Mouse (Mus musculus): ENCODE results near the gene Knop1. TPM values are rescaled to one million over a fixed set of nuclear protein-coding genes. Genes with fewer than 3 reads are reported as not detected.

The Knop1 gene
- 48.0 and 51.3 TPM in 2 replicates for polyA plus RNA-seq (2015; fragmentation: Nextera tagmentation; extraction: Ambion mirVana)

DNA sequence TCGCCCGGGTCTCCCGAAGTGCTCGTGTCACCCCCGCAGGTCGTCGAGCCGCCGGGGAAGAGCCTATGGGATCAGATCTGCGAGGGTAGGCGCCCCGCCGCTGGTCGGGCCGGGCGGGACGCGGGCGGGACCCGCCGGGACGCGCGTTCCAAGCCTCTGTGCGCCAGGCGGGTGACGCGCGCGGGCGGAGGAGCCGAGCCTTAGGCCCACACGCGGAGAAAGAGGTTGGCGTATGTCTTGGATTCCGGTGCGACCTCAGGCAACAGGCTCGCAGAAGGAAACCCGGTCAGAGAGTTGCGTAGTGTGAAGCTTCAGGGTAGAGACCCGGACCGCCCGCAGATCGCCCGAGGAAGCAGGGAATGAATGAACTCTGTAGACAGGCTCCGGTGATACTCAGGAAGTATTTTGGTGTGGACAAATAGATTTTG is at the start of gene Knop1:
Gene Knop1 (minus strand): TSS at position 378 of the 428 bp plus-strand sequence.

DNA sequence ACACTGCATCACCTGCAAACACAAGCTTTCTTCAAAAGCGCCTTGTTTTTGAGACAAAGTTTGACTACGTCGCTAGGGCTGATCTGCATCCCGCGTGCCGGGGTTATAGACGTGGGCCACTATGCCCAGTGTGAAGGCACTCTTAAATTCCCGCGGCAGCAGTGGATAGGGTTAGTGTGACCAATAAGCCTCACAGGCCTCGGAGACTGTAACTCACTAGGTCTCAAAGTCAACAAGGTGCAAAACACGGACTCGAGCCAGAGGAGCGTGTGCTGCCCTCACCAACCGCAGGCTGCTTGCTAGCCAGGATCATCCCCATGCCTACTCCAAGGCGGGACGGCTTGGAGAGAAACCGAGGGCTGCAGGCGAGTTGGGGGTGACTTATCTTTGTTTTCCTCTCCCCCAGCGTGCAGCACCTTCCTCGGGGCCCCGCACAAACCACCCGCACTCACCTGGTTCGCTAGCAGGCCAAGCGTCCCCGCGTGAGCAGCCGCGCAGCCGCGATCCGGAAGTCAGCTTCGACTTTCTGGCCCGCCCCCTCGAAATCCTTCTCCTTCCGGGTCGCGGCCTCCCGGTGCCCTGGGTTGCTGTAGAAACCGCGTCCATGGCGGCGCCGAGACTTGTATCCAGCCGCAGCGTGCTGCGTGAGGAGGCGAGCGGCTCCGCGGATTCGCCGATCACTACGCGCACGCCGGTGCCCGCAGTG is 730 bp downstream of the Knop1 start, which contains the start of gene Iqck:
Gene Iqck (plus strand): TSS at position 582 of the 706 bp plus-strand sequence.

Other genes with a start within 250 kb of the Knop1 start
- gene Gde1, start 150.5 kb downstream of the Knop1 start, polyA plus RNA-seq (2015; fragmentation: Nextera tagmentation; extraction: Ambion mirVana), result 53.9 and 54.9 TPM in 2 replicates
- gene Ccp110, start 143.7 kb downstream of the Knop1 start, polyA plus RNA-seq (2015; fragmentation: Nextera tagmentation; extraction: Ambion mirVana), result 9.8 and 10.5 TPM in 2 replicates
- gene Vps35l, start 116.0 kb downstream of the Knop1 start, polyA plus RNA-seq (2015; fragmentation: Nextera tagmentation; extraction: Ambion mirVana), result 38.8 and 39.8 TPM in 2 replicates
- 0.52 and 0.76 TPM in 2 replicates for gene Iqck, start 502 bp downstream of the Knop1 start, polyA plus RNA-seq (2015; fragmentation: Nextera tagmentation; extraction: Ambion mirVana)
- gene Gprc5b, start 139.0 kb upstream of the Knop1 start, polyA plus RNA-seq (2015; fragmentation: Nextera tagmentation; extraction: Ambion mirVana), result 0.54 and 0.91 TPM in 2 replicates

All from spleen, postnatal 0 days (tissue).